Mouse (Mus musculus): Measurements from ENCODE around the gene Ap1s2. TPM values are rescaled to one million over a fixed set of nuclear protein-coding genes. Genes with fewer than 3 reads are reported as not detected.

Gene Ap1s2
- polyA plus RNA-seq, 1 experiment from 2014 or later: 23.7 TPM

DNA sequence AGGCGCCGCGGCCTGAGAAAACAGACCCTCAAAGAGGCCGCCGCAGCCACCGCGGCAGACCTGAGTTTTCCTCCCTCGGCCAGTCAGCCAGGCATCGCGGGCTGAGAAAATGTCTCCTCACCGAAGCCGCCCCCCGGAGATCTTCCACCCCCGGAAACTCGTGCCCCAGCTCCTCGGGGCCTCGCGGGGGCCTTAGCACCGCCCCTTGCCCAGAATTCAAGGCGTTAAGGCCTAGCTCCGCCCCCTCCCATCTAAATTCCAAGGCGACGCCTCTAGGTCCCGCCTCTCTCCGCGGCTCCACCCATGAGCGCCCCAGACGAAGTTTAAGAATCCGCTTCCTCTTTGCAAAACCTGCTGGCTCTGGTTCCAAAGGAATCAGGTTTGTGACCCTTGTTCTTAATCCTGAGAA is 49.7 kb downstream of the Ap1s2 start, which contains the start of gene Zrsr2:
Gene Zrsr2, minus strand, starts transcription at position 195 of the 409 bp plus-strand sequence.
- Histone ChIP-seq H3K4me3 (peak within 1 kb of the TSS; percentile 82), H3K27ac (ENCODE audit: poor library complexity, severe bottlenecking) (peak within 1 kb of the TSS; percentile 98), H3K4me2 (peak within 1 kb of the TSS; percentile 73), H3K36me3 (peaks cover 14% of the 10 kb centered on the region), H3K9ac (peak within 1 kb of the TSS; percentile 85), H3K27me3 (replicated peaks) (no peaks in the 10 kb centered on the region), H3K4me1 (replicated peaks) (0 out of 2 replicates have a peak, but pooled peaks cover 2% of the 10 kb centered on the region), H3K9me3 (replicated peaks) (no peaks in the 10 kb centered on the region)
- WGBS: 11% methylated on average over 28 of the region's 29 CpGs
- ATAC-seq (ENCODE audit: insufficient number of reproducible peaks, low FRiP score): peak; percentile 97

DNA sequence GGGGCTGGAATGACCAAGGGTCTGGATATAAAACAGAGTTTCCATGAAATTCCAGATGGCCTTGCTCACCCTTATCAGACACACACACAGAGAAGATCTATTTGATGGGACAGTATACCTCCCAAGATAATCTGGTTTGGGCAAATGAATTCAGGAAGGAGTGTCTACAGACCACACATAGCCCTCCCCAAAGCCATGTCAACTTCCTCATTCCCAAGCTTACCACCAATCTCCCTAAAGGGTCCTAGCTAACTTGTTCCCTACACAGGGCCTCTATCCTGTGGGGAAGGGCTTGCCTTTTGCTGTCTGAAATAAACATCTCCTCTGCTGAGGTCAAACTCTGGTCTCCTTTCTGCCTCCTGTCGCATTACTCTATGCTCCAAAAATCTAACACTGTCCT is 72.3 kb downstream of the Ap1s2 start:
- ATAC-seq (ENCODE audit: insufficient number of reproducible peaks, low FRiP score): no peak
- 88% methylated on average over 1 of the region's 1 CpGs for WGBS

GRCm38 (mm10) chrX:163981500-163981899 is 72.7 kb downstream of the Ap1s2 start:
- WGBS: 47% methylated on average over 4 of the region's 4 CpGs
- no peak overlapping the region for H3K4me3 ChIP-seq
- no peak overlapping the region for H3K4me2 ChIP-seq
- ATAC-seq (ENCODE audit: insufficient number of reproducible peaks, low FRiP score): no peak
- H3K27me3 ChIP-seq (replicated peaks): no peaks in the 10 kb centered on the region
- H3K9ac ChIP-seq: no peak overlapping the region
- no peaks in the 10 kb centered on the region for H3K4me1 ChIP-seq (replicated peaks)
- no peak overlapping the region for H3K27ac ChIP-seq (ENCODE audit: poor library complexity, severe bottlenecking)
- no peaks in the 10 kb centered on the region for H3K36me3 ChIP-seq
- no peaks in the 10 kb centered on the region for H3K9me3 ChIP-seq (replicated peaks)

More for the DNA sequence above, 72.3 kb downstream of the Ap1s2 start:
- H3K27me3 ChIP-seq (replicated peaks): no peaks in the 10 kb centered on the region
- no peaks in the 10 kb centered on the region for H3K36me3 ChIP-seq
- H3K27ac ChIP-seq (ENCODE audit: poor library complexity, severe bottlenecking): no peak overlapping the region
- H3K4me2 ChIP-seq: no peak overlapping the region
- H3K4me1 ChIP-seq (replicated peaks): no peaks in the 10 kb centered on the region
- H3K9me3 ChIP-seq (replicated peaks): no peaks in the 10 kb centered on the region
- H3K9ac ChIP-seq: no peak overlapping the region
- no peak overlapping the region for H3K4me3 ChIP-seq

DNA sequence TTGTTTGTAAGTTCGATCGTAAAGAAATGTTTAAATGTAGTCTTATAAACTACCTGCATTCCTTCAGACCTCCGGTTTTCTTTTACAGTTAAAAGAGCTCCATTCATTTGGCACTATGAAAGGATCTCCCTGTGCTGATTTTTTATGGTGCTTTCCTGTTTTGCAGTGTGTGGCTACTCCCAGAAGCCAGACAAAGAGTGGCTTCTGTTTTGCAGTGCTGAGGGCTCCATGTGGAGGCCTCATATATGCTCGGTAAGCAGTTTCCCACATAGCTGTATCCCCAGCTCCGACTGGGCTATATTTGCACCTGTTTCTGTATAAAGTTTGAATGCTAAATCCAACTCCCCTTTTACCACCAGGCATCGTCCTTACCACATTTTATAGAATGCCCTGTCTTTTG is 73.3 kb downstream of the Ap1s2 start:
- H3K27me3 ChIP-seq (replicated peaks): no peaks in the 10 kb centered on the region
- H3K9me3 ChIP-seq (replicated peaks): no peaks in the 10 kb centered on the region
- no peak overlapping the region for H3K4me2 ChIP-seq
- 79% methylated on average over 6 of the region's 6 CpGs for WGBS
- no peaks in the 10 kb centered on the region for H3K4me1 ChIP-seq (replicated peaks)
- H3K9ac ChIP-seq: no peak overlapping the region
- H3K4me3 ChIP-seq: no peak overlapping the region
- H3K27ac ChIP-seq (ENCODE audit: poor library complexity, severe bottlenecking): no peak overlapping the region
- no peaks in the 10 kb centered on the region for H3K36me3 ChIP-seq
- ATAC-seq (ENCODE audit: insufficient number of reproducible peaks, low FRiP score): no peak

Other genes starting within 250 kb of the Ap1s2 start
- not detected in 2 replicates for gene Rnf138rt1, start 147.7 kb upstream of the Ap1s2 start, polyA plus RNA-seq (2016; fragmentation: Nextera tagmentation; extraction: Ambion mirVana)
- 46.9 and 52.8 TPM in 2 replicates for gene Zrsr2, start 49.6 kb downstream of the Ap1s2 start, polyA plus RNA-seq (2016; fragmentation: Nextera tagmentation; extraction: Ambion mirVana)
- 0.19 and 0.26 TPM in 2 replicates for gene Car5b, start 119.0 kb downstream of the Ap1s2 start, polyA plus RNA-seq (2016; fragmentation: Nextera tagmentation; extraction: Ambion mirVana)
- 24.2 and 26.2 TPM in 2 replicates for gene Siah1b, start 167.5 kb downstream of the Ap1s2 start, polyA plus RNA-seq (2016; fragmentation: Nextera tagmentation; extraction: Ambion mirVana)
- not detected in 2 replicates for gene Cltrn, start 179.8 kb downstream of the Ap1s2 start, polyA plus RNA-seq (2016; fragmentation: Nextera tagmentation; extraction: Ambion mirVana)
- 0.17 and 0.18 TPM in 2 replicates for gene Ace2, start 230.3 kb downstream of the Ap1s2 start, polyA plus RNA-seq (2016; fragmentation: Nextera tagmentation; extraction: Ambion mirVana)

All from heart, embryonic 12.5 days (tissue).